Mouse (Mus musculus): ENCODE data around the gene Ndufaf4. TPM values are rescaled to one million over a fixed set of nuclear protein-coding genes. Genes with fewer than 3 reads are reported as not detected.

The Ndufaf4 gene
- polyA plus RNA-seq, 1 experiment from 2014 or later: 82.6 TPM

GRCm38 (mm10) chr4:24942728-24943424 is 45.0 kb downstream of the Ndufaf4 start:
- Histone ChIP-seq H3K9ac (ENCODE audit: low read depth, low read length) (no peak overlapping the region), H3K4me1 (replicated peaks; ENCODE audit: control insufficient read depth, insufficient read depth, low read length) (no peaks in the 10 kb centered on the region), H3K36me3 (ENCODE audit: control insufficient read depth, insufficient read depth, low read length) (no peaks in the 10 kb centered on the region), H3K4me2 (no peak overlapping the region), H3K27ac (ENCODE audit: low read depth, low read length) (no peak overlapping the region), H3K4me3 (ENCODE audit: low read depth, low read length) (no peak overlapping the region), H3K27me3 (replicated peaks; ENCODE audit: control insufficient read depth, insufficient read depth, low read length) (no peaks in the 10 kb centered on the region), H3K9me3 (ENCODE audit: control insufficient read depth, low read length) (no peaks in the 10 kb centered on the region)
- WGBS: 53% methylated on average over 6 of the region's 6 CpGs
- ATAC-seq (replicated peaks; ENCODE audit: low FRiP score): no peak
- no peak for DNase-seq (ENCODE audit: low spot score)

Other genes with a start within 250 kb of the Ndufaf4 start
- 0.34 and 0.51 TPM in 2 replicates for gene Klhl32, start 47.0 kb upstream of the Ndufaf4 start, polyA plus RNA-seq (2014; fragmentation: Nextera tagmentation; extraction: Ambion mirVana)
- gene Gpr63, start 68.3 kb downstream of the Ndufaf4 start, polyA plus RNA-seq (2014; fragmentation: Nextera tagmentation; extraction: Ambion mirVana): 0.34 and 1.2 TPM in 2 replicates